Mouse (Mus musculus) liver, embryonic 11.5 days (tissue): ENCODE measurements around the gene Csnk1g1. TPM values are rescaled to one million over a fixed set of nuclear protein-coding genes. Genes with fewer than 3 reads are reported as not detected.

ENCODE experiments used
- polyA plus RNA-seq: library from polyadenylated mRNA; unstranded; fragments of >200 nt; fragmentation: Nextera tagmentation; extraction: Ambion mirVana; gene quantifications from 2 replicates; pipeline ENCODE4 v1.2.1, GENCODE M21; 2014

The Csnk1g1 gene
- polyA plus RNA-seq, 1 experiment from 2014 or later: 11.7 TPM

Other genes with a start within 250 kb of the Csnk1g1 start
- 119 and 123 TPM in 2 replicates for gene Oaz2, start 240.9 kb upstream of the Csnk1g1 start, polyA plus RNA-seq
- gene Zfp609, start 81.4 kb upstream of the Csnk1g1 start, polyA plus RNA-seq: 5.5 and 5.8 TPM in 2 replicates
- gene Pclaf, start 18.7 kb upstream of the Csnk1g1 start, polyA plus RNA-seq: 181 and 192 TPM in 2 replicates
- gene Trip4, start 130 bp upstream of the Csnk1g1 start, polyA plus RNA-seq: 24.6 and 25.8 TPM in 2 replicates
- gene Ppib, start 151.3 kb downstream of the Csnk1g1 start, polyA plus RNA-seq: 569 TPM in 2 replicates
- 6.5 and 7.0 TPM in 2 replicates for gene Snx22, start 160.8 kb downstream of the Csnk1g1 start, polyA plus RNA-seq
- 129 and 139 TPM in 2 replicates for gene Snx1, start 217.7 kb downstream of the Csnk1g1 start, polyA plus RNA-seq
- gene Ciao2a, start 217.7 kb downstream of the Csnk1g1 start, polyA plus RNA-seq: 256 and 260 TPM in 2 replicates
- gene Dapk2, start 249.3 kb downstream of the Csnk1g1 start, polyA plus RNA-seq: 5.9 and 6.1 TPM in 2 replicates